Mouse (Mus musculus): ENCODE measurements around the gene Tldc2.

DNA sequence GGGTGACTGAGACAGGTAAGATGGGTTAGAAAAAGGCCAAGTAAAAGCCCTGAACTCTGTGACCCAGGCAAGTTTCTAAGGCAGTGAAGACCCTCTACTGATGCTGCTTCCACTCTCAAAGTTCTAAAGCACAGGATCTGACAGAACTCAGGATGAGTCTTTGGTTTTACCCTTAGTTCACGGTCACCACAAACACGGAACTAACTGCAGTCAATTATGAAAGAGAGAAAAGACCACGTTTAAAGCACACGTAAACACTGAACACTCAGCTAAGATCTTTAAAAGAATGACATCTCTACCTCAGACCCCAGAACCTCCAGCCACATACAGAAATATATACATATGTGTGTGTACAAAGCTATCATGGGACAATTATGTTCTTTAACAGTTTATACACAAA is 42.2 kb downstream of the Tldc2 start:
- TF ChIP-seq EP300 (IDR thresholded peaks at IDR 0.05; ENCODE audit: low read depth) (no peak), CTCF (IDR thresholded peaks at IDR 0.05; ENCODE audit: low read depth) (no peak)
